Mouse (Mus musculus) urinary bladder, postnatal 36 days (tissue): Measurements from ENCODE around the gene Ldlrad3.

ENCODE experiments used
- DNase-seq, 2 experiments: peaks; one replicate each; pipeline ENCODE4 v3.0.0; 2022; ENCODE audit warnings: low spot score in 2 of 2, mixed read lengths in 1 of 2

Ldlrad3 gene

DNA sequence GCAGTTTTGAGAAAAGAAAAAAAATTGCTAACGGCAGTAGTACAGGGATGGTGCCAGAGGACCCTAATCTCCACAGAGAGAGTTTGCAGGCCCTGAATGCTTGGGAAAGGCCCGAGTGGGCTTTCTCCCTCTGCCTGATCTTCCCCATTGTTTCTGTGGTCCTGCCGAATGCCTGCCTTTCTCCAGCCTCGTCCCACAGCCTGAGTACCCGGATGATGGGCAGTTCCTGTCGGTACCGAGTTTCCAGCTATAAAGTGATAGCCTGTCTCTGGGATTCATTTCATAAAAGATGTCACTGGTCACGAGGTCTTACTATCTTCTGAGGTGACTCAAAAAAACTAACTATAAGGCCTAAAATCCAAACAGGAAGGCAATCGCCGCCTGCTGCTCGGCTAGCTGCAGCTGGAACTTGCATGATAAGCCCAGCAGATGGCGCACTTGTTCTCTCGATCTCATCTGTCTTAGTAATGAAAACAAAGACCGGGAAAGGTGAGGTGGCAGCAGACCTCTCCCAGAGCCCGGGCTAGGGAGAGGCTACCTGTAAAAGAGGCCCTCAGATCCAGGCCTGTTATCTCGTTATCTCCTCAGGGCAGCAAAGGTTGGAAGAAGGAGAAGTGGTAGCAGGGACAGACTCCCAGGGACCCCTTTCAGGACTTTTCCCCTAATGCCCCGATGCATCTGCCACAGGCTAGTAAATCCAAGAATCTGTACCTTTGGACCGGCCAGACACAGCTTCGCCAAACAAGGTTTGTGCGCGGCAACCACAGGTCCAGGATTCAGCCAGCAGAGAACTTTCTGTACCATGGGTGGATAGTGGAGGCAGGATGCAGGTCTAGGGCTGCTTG is 280.4 kb downstream of the Ldlrad3 start:
- DNase-seq = peak; percentile 67 to 81

- DNase-seq = no peak
These were observed 284.0 kb downstream of the Ldlrad3 start for GRCm38 (mm10) chr2:101902196-101902595.
